Mouse (Mus musculus) kidney, embryonic 15.5 days (tissue): ENCODE data around the gene Magi2. TPM values are rescaled to one million over a fixed set of nuclear protein-coding genes. Genes with fewer than 3 reads are reported as not detected.
"Not testable (repeated sequence)": the region's sequence is repeated elsewhere in the genome, so short reads cannot be mapped to it uniquely, and the experiment has no call there.

Experiments used
- ATAC-seq: fragments of 200-750 bp; cut with Nextera tagmentation; replicated peaks from 2 replicates; pipeline ENCODE4 v1.8.0; 2017; ENCODE audit warnings: moderate TSS enrichment; ENCODE audit not compliant: low FRiP score
- H3K27ac ChIP-seq: fragments of 300-500 bp; sonication (generic); 2 replicates; pipeline ENCODE4 v1.5.1; 2015; ENCODE audit warnings: mild to moderate bottlenecking, inconsistent platforms
- H3K27me3 ChIP-seq: fragments of 300-500 bp; sonication (generic); 2 replicates; pipeline ENCODE4 v1.6.1; 2015; ENCODE audit warnings: inconsistent platforms
- H3K36me3 ChIP-seq: fragments of 300-500 bp; sonication (generic); 2 replicates; pipeline ENCODE4 v1.6.1; 2015; ENCODE audit warnings: inconsistent platforms
- H3K4me1 ChIP-seq: fragments of 300-500 bp; sonication (generic); 2 replicates; pipeline ENCODE4 v1.6.1; 2015; ENCODE audit warnings: inconsistent platforms
- H3K4me2 ChIP-seq: fragments of 300-500 bp; sonication (generic); 2 replicates; pipeline ENCODE4 v1.6.1; 2015; ENCODE audit warnings: moderate library complexity, mild to moderate bottlenecking, inconsistent platforms
- H3K4me3 ChIP-seq: fragments of 300-500 bp; sonication (generic); replicated peaks from 2 replicates; pipeline ENCODE4 v1.5.1; 2015; ENCODE audit warnings: mild to moderate bottlenecking, inconsistent platforms
- H3K9ac ChIP-seq: fragments of 300-500 bp; sonication (generic); 2 replicates; pipeline ENCODE4 v1.6.1; 2015; ENCODE audit warnings: mild to moderate bottlenecking, inconsistent platforms
- H3K9me3 ChIP-seq: fragments of 300-500 bp; sonication (generic); replicated peaks from 2 replicates; pipeline ENCODE4 v1.6.1; 2016; ENCODE audit warnings: inconsistent platforms
- WGBS: fragments of 180-500 bp; shearing (Covaris S2); methylation state at CpG from one replicate; pipeline ENCODE4 v1.1.7; 2015; ENCODE audit warnings: mixed read lengths; 5-methylcytosine and 5-hydroxymethylcytosine counted together
- polyA plus RNA-seq: library from polyadenylated mRNA; unstranded; fragments of >200 nt; fragmentation: Nextera tagmentation; extraction: Ambion mirVana; gene quantifications from 2 replicates; pipeline ENCODE4 v1.2.1, GENCODE M21; 2015

Magi2 gene
- polyA plus RNA-seq, 1 experiment from 2014 or later = 18.6 TPM

GRCm38 (mm10) chr5:19292581-19292980 lies 65.7 kb downstream of the Magi2 start:
- no peak for ATAC-seq
- no peak overlapping the region for H3K4me2 ChIP-seq

GRCm38 (mm10) chr5:19306656-19307055 lies 79.8 kb downstream of the Magi2 start:
- ATAC-seq = no peak
- H3K27ac ChIP-seq = no peak overlapping the region
- 88% methylated on average over 6 of the region's 6 CpGs for WGBS
- no peaks in the 10 kb centered on the region for H3K27me3 ChIP-seq
- no peak overlapping the region for H3K4me3 ChIP-seq
- H3K9me3 ChIP-seq = no peaks in the 10 kb centered on the region
- no peak overlapping the region for H3K9ac ChIP-seq
- no peaks in the 10 kb centered on the region for H3K36me3 ChIP-seq
- no peak overlapping the region for H3K4me2 ChIP-seq
- no peaks in the 10 kb centered on the region for H3K4me1 ChIP-seq

More at GRCm38 (mm10) chr5:19292581-19292980, 65.7 kb downstream of the Magi2 start:
- Histone ChIP-seq H3K9me3 (no peaks in the 10 kb centered on the region), H3K4me1 (no peaks in the 10 kb centered on the region), H3K4me3 (no peak overlapping the region), H3K9ac (no peak overlapping the region), H3K36me3 (no peaks in the 10 kb centered on the region), H3K27me3 (no peaks in the 10 kb centered on the region), H3K27ac (no peak overlapping the region)
- 85% methylated on average over 3 of the region's 3 CpGs for WGBS

GRCm38 (mm10) chr5:19309870-19310269 lies 83.0 kb downstream of the Magi2 start:
- no peaks in the 10 kb centered on the region for H3K4me1 ChIP-seq
- no peaks in the 10 kb centered on the region for H3K9me3 ChIP-seq
- H3K9ac ChIP-seq = no peak overlapping the region
- H3K36me3 ChIP-seq = no peaks in the 10 kb centered on the region
- ATAC-seq = no peak
- H3K27me3 ChIP-seq = no peaks in the 10 kb centered on the region
- WGBS = 79% methylated on average over 1 of the region's 1 CpGs
- H3K4me3 ChIP-seq = no peak overlapping the region
- H3K27ac ChIP-seq = no peak overlapping the region
- no peak overlapping the region for H3K4me2 ChIP-seq

- Histone ChIP-seq H3K9ac (no peak overlapping the region), H3K27ac (no peak overlapping the region), H3K4me3 (no peak overlapping the region), H3K9me3 (no peaks in the 10 kb centered on the region), H3K36me3 (no peaks in the 10 kb centered on the region), H3K27me3 (no peaks in the 10 kb centered on the region), H3K4me1 (no peaks in the 10 kb centered on the region), H3K4me2 (no peak overlapping the region)
- WGBS = 82% methylated on average over 6 of the region's 6 CpGs
- ATAC-seq = no peak
These were observed 95.7 kb downstream of the Magi2 start for GRCm38 (mm10) chr5:19322532-19322931.

- Histone ChIP-seq H3K4me1 (no peaks in the 10 kb centered on the region), H3K9me3 (no peaks in the 10 kb centered on the region), H3K9ac (no peak overlapping the region), H3K4me3 (no peak overlapping the region), H3K36me3 (no peaks in the 10 kb centered on the region), H3K27ac (no peak overlapping the region), H3K4me2 (no peak overlapping the region), H3K27me3 (no peaks in the 10 kb centered on the region)
- 67% methylated on average over 2 of the region's 2 CpGs for WGBS
- no peak for ATAC-seq
These were observed 110.7 kb downstream of the Magi2 start for GRCm38 (mm10) chr5:19337561-19337960.

- H3K4me1 ChIP-seq = no peaks in the 10 kb centered on the region
- H3K4me2 ChIP-seq = no peak overlapping the region
- no peaks in the 10 kb centered on the region for H3K27me3 ChIP-seq
- WGBS = 75% methylated on average over 1 of the region's 1 CpGs
- no peak overlapping the region for H3K27ac ChIP-seq
- H3K36me3 ChIP-seq = no peaks in the 10 kb centered on the region
- no peaks in the 10 kb centered on the region for H3K9me3 ChIP-seq
- no peak overlapping the region for H3K4me3 ChIP-seq
- no peak overlapping the region for H3K9ac ChIP-seq
- no peak for ATAC-seq
These were observed 141.3 kb downstream of the Magi2 start for GRCm38 (mm10) chr5:19368175-19368574.

- Histone ChIP-seq H3K9ac (no peak overlapping the region), H3K27ac (no peak overlapping the region), H3K9me3 (no peaks in the 10 kb centered on the region), H3K4me1 (no peaks in the 10 kb centered on the region), H3K4me3 (no peak overlapping the region), H3K4me2 (no peak overlapping the region), H3K27me3 (no peaks in the 10 kb centered on the region), H3K36me3 (no peaks in the 10 kb centered on the region)
- no peak for ATAC-seq
- WGBS = 65% methylated on average over 3 of the region's 3 CpGs
These were observed 169.0 kb downstream of the Magi2 start for GRCm38 (mm10) chr5:19395876-19396275.

GRCm38 (mm10) chr5:19400299-19400698 lies 173.5 kb downstream of the Magi2 start:
- 86% methylated on average over 4 of the region's 4 CpGs for WGBS
- H3K36me3 ChIP-seq = no peaks in the 10 kb centered on the region
- H3K4me2 ChIP-seq = no peak overlapping the region
- no peaks in the 10 kb centered on the region for H3K9me3 ChIP-seq
- H3K9ac ChIP-seq = no peak overlapping the region
- H3K4me1 ChIP-seq = no peaks in the 10 kb centered on the region
- no peak overlapping the region for H3K4me3 ChIP-seq
- no peak overlapping the region for H3K27ac ChIP-seq
- no peaks in the 10 kb centered on the region for H3K27me3 ChIP-seq
- no peak for ATAC-seq

- H3K27ac ChIP-seq = no peak overlapping the region
- H3K9me3 ChIP-seq = no peaks in the 10 kb centered on the region
- 48% methylated on average over 5 of the region's 5 CpGs for WGBS
- H3K4me3 ChIP-seq = no peak overlapping the region
- no peaks in the 10 kb centered on the region for H3K27me3 ChIP-seq
- H3K9ac ChIP-seq = no peak overlapping the region
- no peak overlapping the region for H3K4me2 ChIP-seq
- no peak; the same call in 1 of the 2 replicates for ATAC-seq
- no peaks in the 10 kb centered on the region for H3K4me1 ChIP-seq
- H3K36me3 ChIP-seq = no peaks in the 10 kb centered on the region
These were observed 174.0 kb downstream of the Magi2 start for GRCm38 (mm10) chr5:19400738-19401408.

GRCm38 (mm10) chr5:19404268-19404667 lies 177.4 kb downstream of the Magi2 start:
- H3K4me2 ChIP-seq, H3K27me3 ChIP-seq, H3K36me3 ChIP-seq, H3K4me3 ChIP-seq, H3K27ac ChIP-seq, H3K9me3 ChIP-seq, H3K4me1 ChIP-seq, H3K9ac ChIP-seq, ATAC-seq: not testable (repeated sequence)
- WGBS = 86% methylated on average over 1 of the region's 1 CpGs

GRCm38 (mm10) chr5:19414556-19414955 lies 187.7 kb downstream of the Magi2 start:
- H3K36me3 ChIP-seq = no peaks in the 10 kb centered on the region
- H3K4me1 ChIP-seq = no peaks in the 10 kb centered on the region
- 83% methylated on average over 4 of the region's 4 CpGs for WGBS
- H3K4me3 ChIP-seq = no peak overlapping the region
- no peak for ATAC-seq
- H3K27ac ChIP-seq = no peak overlapping the region
- no peaks in the 10 kb centered on the region for H3K9me3 ChIP-seq
- no peak overlapping the region for H3K4me2 ChIP-seq
- no peaks in the 10 kb centered on the region for H3K27me3 ChIP-seq
- H3K9ac ChIP-seq = no peak overlapping the region

- no peaks in the 10 kb centered on the region for H3K27me3 ChIP-seq
- no peaks in the 10 kb centered on the region for H3K36me3 ChIP-seq
- no peaks in the 10 kb centered on the region for H3K9me3 ChIP-seq
- 27% methylated on average over 2 of the region's 2 CpGs for WGBS
- H3K4me3 ChIP-seq = no peak overlapping the region
- no peak overlapping the region for H3K9ac ChIP-seq
- H3K27ac ChIP-seq = no peak overlapping the region
- no peaks in the 10 kb centered on the region for H3K4me1 ChIP-seq
- 0 out of 2 replicates have a peak, but pooled peaks have one; percentile 54 for ATAC-seq
- no peak overlapping the region for H3K4me2 ChIP-seq
These were observed 202.5 kb downstream of the Magi2 start for GRCm38 (mm10) chr5:19429290-19429689.

- no peak for ATAC-seq
- Histone ChIP-seq H3K4me2 (no peak overlapping the region), H3K4me3 (no peak overlapping the region), H3K4me1 (no peaks in the 10 kb centered on the region), H3K9ac (no peak overlapping the region), H3K36me3 (no peaks in the 10 kb centered on the region), H3K27me3 (no peaks in the 10 kb centered on the region), H3K27ac (no peak overlapping the region), H3K9me3 (no peaks in the 10 kb centered on the region)
These were observed 235.7 kb downstream of the Magi2 start for GRCm38 (mm10) chr5:19462541-19462940.
